8 mouse cellular contexts compared by ENCODE assay signal in the genomic region with DNA sequence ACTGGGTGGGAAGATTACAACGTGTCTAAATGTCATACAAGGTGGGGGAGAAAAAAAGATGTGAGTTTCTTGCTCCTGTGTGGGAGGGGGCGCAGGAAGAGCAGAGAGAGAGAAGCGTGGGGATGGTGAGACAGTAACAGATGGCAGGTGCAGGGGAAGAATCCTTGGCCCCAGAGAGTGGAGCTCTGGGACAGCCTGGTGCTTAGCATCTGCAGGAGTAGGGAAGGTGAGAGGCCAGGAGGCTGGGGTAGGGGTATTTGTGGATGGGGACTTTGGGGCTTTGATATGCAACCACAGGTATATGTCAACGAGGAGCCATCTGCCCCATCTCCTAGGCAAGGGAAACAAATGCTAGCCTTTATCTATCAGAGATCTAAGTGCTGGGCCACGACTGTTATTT. TPM values are rescaled to one million over a fixed set of nuclear protein-coding genes. Genes with fewer than 3 reads are reported as not detected.
DNase-seq lines count a peak whose midpoint lies in the region; ATAC-seq lines count a peak whose summit lies in the region.

No protein-coding gene starts in this region.

- no peaks in the 10 kb centered on the region for H3K27me3 ChIP-seq in megakaryocyte, embryonic 14.5 days (replicated peaks)
- H3K27me3 ChIP-seq in embryonic facial prominence, embryonic 12.5 days, result no peaks in the 10 kb centered on the region
- no peaks in the 10 kb centered on the region for H3K27me3 ChIP-seq in limb, embryonic 12.5 days

- H3K9me3 ChIP-seq in megakaryocyte, embryonic 14.5 days, result no peaks in the 10 kb centered on the region
- no peaks in the 10 kb centered on the region for H3K9me3 ChIP-seq in embryonic facial prominence, embryonic 12.5 days
- no peaks in the 10 kb centered on the region for H3K9me3 ChIP-seq in limb, embryonic 12.5 days

- peaks cover 38% of the 10 kb centered on the region for H3K4me1 ChIP-seq in megakaryocyte, embryonic 14.5 days
- peaks cover 7% of the 10 kb centered on the region for H3K4me1 ChIP-seq in embryonic facial prominence, embryonic 12.5 days
- H3K4me1 ChIP-seq in limb, embryonic 12.5 days (replicated peaks), result no peaks in the 10 kb centered on the region; the same call in 1 of the 2 replicates

- peaks cover 6% of the 10 kb centered on the region for H3K36me3 ChIP-seq in megakaryocyte, embryonic 14.5 days (replicated peaks; ENCODE audit: low read length)
- no peaks in the 10 kb centered on the region for H3K36me3 ChIP-seq in embryonic facial prominence, embryonic 12.5 days
- H3K36me3 ChIP-seq in limb, embryonic 12.5 days, result peaks cover 3% of the 10 kb centered on the region; the same call in 1 of the 2 replicates

- ATAC-seq in megakaryocyte, adult 5-6 weeks (ENCODE audit: poor library complexity, severe bottlenecking), result no peak
- no peak for ATAC-seq in embryonic facial prominence, embryonic 12.5 days (ENCODE audit: insufficient number of reproducible peaks, insufficient read depth, low FRiP score, low TSS enrichment)
- no peak for ATAC-seq in limb, embryonic 12.5 days (ENCODE audit: insufficient number of reproducible peaks, insufficient read depth, low FRiP score, low TSS enrichment, low read depth)

- 81% methylated on average over 5 of the region's 5 CpGs for WGBS in embryonic facial prominence, embryonic 12.5 days
- 76% methylated on average over 5 of the region's 5 CpGs for WGBS in limb, embryonic 12.5 days

- H3K9ac ChIP-seq in embryonic facial prominence, embryonic 12.5 days, result no peak overlapping the region
- no peak overlapping the region; the same call in 1 of the 2 replicates for H3K9ac ChIP-seq in limb, embryonic 12.5 days (replicated peaks)

- peak overlapping the region; percentile 44 for H3K4me3 ChIP-seq in megakaryocyte, embryonic 14.5 days (replicated peaks)
- H3K4me3 ChIP-seq in embryonic facial prominence, embryonic 12.5 days, result no peak overlapping the region
- H3K4me3 ChIP-seq in limb, embryonic 12.5 days (replicated peaks), result no peak overlapping the region

- H3K27ac ChIP-seq in embryonic facial prominence, embryonic 12.5 days, result no peak overlapping the region
- H3K27ac ChIP-seq in limb, embryonic 12.5 days, result 0 out of 2 replicates have a peak overlapping the region, but pooled peaks have one; percentile 89

- peak overlapping the region; percentile 54; the same call in 1 of the 2 replicates for H3K4me2 ChIP-seq in embryonic facial prominence, embryonic 12.5 days (replicated peaks)
- H3K4me2 ChIP-seq in limb, embryonic 12.5 days, result peak overlapping the region; percentile 57; the same call in 1 of the 2 replicates

- DNase-seq in retina, postnatal 1 day, result peak; percentile 6
- no peak for DNase-seq in gastrocnemius, adult 18-20 months (ENCODE audit: low spot score)
- no peak for DNase-seq in layer of hippocampus, adult 11-12 months (ENCODE audit: low spot score)
- DNase-seq in kidney, postnatal 25 days, result no peak

RNA-seq across cellular contexts. Expression of gene Senp7, which starts 26.4 kb away (rescaled TPM):
- 7.9 TPM in 1 of 2 replicates, not detected in the other for polyA plus RNA-seq in megakaryocyte, embryonic 14.5 days (2012; ENCODE audit: insufficient read depth, low replicate concordance)
- total RNA-seq in megakaryocyte, adult 5-6 weeks (2015), result 25.8 and 31.5 TPM in 2 replicates
- total RNA-seq in megakaryocyte, adult 5-6 weeks (2017), result 28.8 and 33.0 TPM in 2 replicates
- 45.0 and 45.4 TPM in 2 replicates for polyA plus RNA-seq in embryonic facial prominence, embryonic 12.5 days (2016; fragmentation: Nextera tagmentation; extraction: Ambion mirVana)
- 39.2 and 43.1 TPM in 2 replicates for polyA plus RNA-seq in limb, embryonic 12.5 days (2016; fragmentation: Nextera tagmentation; extraction: Ambion mirVana)
- 10 to 100 TPM in 1 of 2 experiments, 1 to 10 TPM in 1; 7.2 to 10.0 TPM for total RNA-seq in gastrocnemius, adult 18-20 months (2021)

RNA-seq across cellular contexts. Expression of gene Trmt10c, which starts 36.9 kb away (rescaled TPM):
- polyA plus RNA-seq in megakaryocyte, embryonic 14.5 days (2012; ENCODE audit: insufficient read depth, low replicate concordance), result 2.4 and 5.3 TPM in 2 replicates
- 14.4 and 15.1 TPM in 2 replicates for total RNA-seq in megakaryocyte, adult 5-6 weeks (2015)
- 20.2 and 20.9 TPM in 2 replicates for total RNA-seq in megakaryocyte, adult 5-6 weeks (2017)
- polyA plus RNA-seq in embryonic facial prominence, embryonic 12.5 days (2016; fragmentation: Nextera tagmentation; extraction: Ambion mirVana), result 28.5 and 31.5 TPM in 2 replicates
- polyA plus RNA-seq in limb, embryonic 12.5 days (2016; fragmentation: Nextera tagmentation; extraction: Ambion mirVana), result 30.3 and 31.0 TPM in 2 replicates
- total RNA-seq in gastrocnemius, adult 18-20 months (2021), result 1 to 10 TPM; 8.3 to 9.6 TPM

RNA-seq across cellular contexts. Expression of gene Pcnp, which starts 45.0 kb away (rescaled TPM):
- 4.1 and 30.0 TPM in 2 replicates for polyA plus RNA-seq in megakaryocyte, embryonic 14.5 days (2012; ENCODE audit: insufficient read depth, low replicate concordance)
- 85.2 and 88.2 TPM in 2 replicates for total RNA-seq in megakaryocyte, adult 5-6 weeks (2015)
- total RNA-seq in megakaryocyte, adult 5-6 weeks (2017), result 97.0 and 104 TPM in 2 replicates
- 263 and 281 TPM in 2 replicates for polyA plus RNA-seq in embryonic facial prominence, embryonic 12.5 days (2016; fragmentation: Nextera tagmentation; extraction: Ambion mirVana)
- polyA plus RNA-seq in limb, embryonic 12.5 days (2016; fragmentation: Nextera tagmentation; extraction: Ambion mirVana), result 283 and 297 TPM in 2 replicates
- 10 to 100 TPM; 56.6 to 57.2 TPM for total RNA-seq in gastrocnemius, adult 18-20 months (2021)
